Mouse (Mus musculus) frontal cortex, postnatal 10 days (tissue): ENCODE measurements around the gene Gm973.

Source experiments
- DNase-seq, 2 experiments: peaks; one replicate each; pipeline ENCODE4 v3.0.0; 2022; ENCODE audit warnings: low spot score in 2 of 2, mixed read lengths in 1 of 2

Gene Gm973

GRCm38 (mm10) chr1:59492432-59492831 is 23.6 kb upstream of the Gm973 start:
- no peak for DNase-seq

DNA sequence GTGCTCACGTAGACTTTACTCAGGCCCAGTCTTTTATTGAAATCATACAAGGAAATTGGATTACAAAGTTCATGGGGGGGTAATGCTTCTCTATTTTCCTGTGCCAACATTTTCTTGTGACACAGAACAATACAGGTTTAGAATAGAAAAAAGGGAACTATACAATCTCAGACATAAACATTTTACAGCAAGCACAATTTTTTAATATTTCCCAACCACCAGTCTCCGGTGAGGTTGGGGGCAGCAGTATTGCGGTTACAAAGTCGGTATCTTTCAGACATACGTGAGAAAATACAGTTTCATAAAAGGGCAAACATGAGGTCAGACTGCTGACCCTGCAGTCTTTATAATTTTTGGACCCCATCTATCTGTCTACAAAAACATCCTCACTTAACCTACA is 20.1 kb upstream of the Gm973 start:
- DNase-seq: no peak

DNA sequence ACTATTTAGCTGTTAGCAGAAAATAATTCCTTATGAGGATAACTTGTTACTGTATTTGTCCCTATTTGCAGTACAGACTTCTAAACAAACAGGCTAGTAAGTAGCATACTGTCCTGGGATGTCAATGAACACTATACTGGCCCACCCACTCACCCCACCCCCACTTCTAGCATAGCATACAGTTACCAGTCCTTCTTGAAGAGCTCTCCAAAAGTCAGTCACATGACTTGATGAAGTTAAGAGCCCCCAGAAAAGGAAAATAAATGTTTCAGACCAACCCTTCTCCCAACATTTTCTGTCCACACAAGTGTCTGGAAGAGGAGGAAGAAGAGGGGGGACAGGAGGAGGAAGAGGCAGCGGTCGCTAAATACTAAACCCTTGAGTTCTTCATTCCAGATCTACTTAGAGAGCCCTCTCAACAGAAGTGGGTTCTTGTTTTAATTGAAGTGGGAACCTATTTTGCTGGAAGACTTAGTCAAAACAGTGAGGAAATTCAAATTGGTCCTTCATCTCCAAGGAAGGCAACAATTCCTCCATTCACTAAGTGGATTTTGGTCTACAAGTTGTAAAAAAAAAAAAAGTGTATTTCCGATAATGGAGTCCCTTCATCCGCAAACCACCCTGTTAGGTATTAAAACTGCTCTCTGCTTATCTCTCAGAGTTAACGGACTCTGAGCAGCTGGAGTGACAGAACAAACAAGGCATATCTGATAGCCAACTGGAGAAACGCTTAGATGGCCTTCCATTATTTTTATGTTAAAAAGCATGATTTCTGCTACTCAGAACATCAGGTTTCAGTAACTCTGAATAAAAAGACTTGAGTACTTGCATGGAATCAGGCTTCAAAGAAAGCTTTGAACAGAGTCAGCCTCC is 18.1 kb upstream of the Gm973 start:
- no peak for DNase-seq

GRCm38 (mm10) chr1:59499327-59499726 is 16.7 kb upstream of the Gm973 start:
- DNase-seq: no peak

GRCm38 (mm10) chr1:59502355-59502754 is 13.7 kb upstream of the Gm973 start:
- DNase-seq: no peak

DNA sequence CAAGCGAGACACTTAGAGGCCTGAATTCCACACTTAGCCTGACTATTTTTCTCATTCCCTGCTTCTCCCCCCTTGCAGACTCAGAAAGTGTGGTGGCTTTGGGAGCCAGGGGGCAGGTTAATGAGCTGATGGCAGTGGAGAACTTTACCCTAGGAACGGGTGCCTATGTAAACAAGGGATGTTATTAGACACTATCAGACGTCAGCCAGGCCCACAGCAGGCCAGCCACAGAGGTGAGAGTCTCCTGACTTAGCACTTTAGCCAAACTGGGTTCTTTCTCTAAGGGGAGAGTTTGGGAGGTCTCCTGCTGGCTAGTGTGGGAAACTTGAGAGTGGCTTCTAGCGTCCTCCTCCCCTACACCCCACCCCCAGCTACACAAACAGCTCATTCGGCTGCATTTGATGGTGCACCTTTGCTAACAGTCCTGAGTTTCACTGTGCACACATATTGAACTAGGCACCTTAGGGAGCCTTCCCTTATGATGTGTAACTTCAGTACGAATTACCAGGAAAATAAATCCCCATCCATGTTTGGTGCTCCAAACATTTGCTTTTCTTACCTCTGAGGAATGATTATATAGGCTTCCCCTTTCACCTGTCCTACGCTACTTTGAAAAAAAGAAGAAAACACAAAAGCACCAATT is 12.3 kb upstream of the Gm973 start:
- DNase-seq: no peak

- DNase-seq: no peak
Observed at GRCm38 (mm10) chr1:59504302-59504700, 11.8 kb upstream of the Gm973 start.

- DNase-seq: no peak
Observed at GRCm38 (mm10) chr1:59508463-59509139, 7.5 kb upstream of the Gm973 start.

DNA sequence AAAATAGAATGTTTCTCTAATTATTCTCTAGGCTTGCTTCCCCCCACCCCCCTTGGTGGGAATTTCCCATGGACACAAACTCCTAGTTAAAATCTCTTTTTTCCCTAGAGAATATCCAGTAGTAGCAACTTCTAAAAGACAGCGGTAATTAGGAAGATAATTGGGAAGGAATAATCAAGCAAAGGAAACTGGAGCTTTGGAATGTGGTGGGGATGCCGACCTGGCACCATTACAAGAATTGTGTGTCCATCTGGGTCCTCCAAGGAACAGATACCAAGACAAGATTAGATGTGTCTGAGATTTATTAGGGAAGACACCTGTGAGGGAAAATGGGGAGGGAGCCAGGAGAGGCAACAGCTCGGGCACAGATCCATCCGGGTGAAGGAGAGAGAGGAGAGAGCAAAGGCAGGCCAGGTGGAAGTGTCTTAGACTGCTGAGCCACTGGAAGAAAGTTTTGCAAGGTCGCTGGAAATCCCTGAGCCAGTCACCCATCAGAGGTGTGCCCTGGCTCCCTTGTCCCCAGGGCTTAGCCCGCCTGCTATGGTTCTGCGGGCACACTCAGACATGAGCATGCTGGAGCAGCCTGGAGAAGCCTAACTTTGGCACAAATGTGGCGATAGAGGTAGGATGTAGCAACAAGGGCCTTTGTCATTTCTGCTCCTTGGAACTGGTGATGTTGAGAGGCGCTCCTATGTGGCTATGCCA is 4.3 kb upstream of the Gm973 start:
- DNase-seq: no peak

GRCm38 (mm10) chr1:59520226-59520837 is 4.3 kb downstream of the Gm973 start:
- DNase-seq: no peak

DNA sequence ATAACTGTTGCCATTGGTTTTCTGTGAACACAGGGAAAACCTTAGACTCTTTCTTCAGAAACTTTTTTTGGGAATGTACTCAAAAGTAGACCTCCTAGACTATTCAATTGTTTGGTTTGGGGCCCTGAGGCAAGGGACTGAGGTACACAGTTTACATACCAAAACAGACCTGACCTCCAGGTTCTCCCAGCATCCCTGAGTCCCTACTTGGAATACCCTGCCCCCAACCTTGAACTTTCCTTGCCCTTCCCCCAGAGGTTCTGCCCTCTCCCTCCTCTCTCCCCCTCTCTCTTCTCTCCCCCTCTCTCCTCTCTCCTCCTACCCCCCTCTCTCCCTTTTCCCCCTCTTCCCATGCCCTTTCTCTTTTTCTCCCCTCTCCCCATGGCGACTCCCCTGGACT is 6.4 kb downstream of the Gm973 start:
- no peak for DNase-seq

DNA sequence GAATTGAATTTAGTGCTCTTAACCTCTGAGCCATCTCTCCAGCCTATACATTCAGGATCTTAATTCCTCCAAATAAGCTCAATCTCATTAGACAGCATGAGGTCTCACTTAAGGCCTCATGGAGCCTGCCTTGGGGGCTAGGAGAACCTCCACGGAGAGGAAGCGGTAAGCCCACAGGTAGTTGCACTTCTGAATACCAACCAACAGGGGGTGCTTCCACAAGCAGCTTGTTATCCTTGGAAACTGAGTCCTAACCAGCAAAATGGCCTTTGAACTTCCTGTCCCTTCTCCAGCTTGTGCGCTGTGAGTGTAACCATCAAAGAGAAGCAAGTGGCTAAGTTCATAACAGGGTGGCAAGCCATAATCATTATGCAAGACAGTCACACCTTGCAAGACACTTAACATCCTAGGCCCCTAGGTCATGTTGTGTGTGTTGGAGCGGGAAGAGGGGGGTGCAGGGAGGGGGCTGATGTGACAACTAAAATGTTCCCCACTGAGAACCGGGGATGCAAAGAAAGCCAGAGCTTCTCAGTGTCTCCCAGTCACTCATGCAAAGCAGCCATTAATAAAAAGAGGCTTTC is 7.4 kb downstream of the Gm973 start:
- DNase-seq: no peak

- DNase-seq: peak in 1 of 2 experiments; percentile 17
Observed at GRCm38 (mm10) chr1:59524071-59524470, 8.0 kb downstream of the Gm973 start.

DNA sequence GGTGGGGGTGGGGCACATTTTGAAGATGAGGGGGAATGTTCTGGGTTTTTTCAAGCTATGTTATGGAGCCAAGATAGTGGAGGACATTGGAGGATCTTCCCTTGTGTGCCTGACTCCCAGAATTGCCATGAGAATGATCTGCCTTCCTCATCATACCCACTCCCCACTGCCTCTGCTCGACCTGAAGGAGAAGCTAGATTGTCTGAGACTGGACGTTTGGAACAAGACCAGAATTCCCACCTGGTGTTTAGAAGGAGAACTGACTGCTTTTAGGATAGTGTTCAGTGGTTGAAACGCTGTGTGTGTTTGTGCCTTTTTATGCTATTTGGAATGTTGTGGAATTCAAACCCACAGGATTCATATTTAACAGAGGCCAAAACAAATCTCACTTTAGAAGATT is 8.7 kb downstream of the Gm973 start:
- DNase-seq: no peak

DNA sequence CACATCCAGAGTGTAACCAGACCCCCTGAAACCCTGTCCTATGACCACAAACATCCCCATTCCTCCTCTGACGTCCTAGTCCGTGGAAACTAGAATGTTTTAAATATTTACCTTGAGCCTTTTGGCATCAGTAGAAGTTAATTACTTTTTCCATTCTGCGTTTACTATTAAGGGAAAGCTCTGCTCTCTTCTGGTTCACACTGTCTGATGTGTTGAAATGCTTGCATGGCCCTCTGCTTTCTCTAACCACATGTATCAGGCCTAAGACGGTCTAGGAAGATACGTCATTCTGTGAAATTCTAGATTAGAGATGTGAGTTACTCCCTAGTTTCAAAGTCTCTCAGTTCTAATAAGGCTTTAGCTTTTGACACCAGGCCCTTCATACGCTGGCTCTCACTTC is 11.2 kb downstream of the Gm973 start:
- DNase-seq: no peak

GRCm38 (mm10) chr1:59534976-59535810 is 19.1 kb downstream of the Gm973 start:
- DNase-seq: peak; percentile 55

DNA sequence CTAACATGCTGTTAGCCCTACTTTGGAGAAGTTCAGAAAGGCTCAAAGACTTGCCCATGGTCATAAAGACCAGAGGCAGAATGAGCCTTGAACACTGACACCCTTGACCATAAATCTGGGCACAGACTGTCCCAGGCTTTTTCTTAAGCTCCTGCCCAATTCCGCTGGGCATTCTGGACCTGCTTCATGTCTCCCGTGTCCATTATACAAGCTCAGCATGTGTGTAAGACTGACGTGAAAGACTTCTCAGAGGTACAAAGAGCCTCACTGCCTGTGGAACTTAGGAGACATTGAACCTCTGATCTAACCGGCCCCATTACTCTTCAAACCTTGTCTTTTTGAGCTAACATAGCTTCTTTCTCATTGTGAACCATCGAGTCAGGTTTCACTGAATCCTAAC is 22.3 kb downstream of the Gm973 start:
- no peak for DNase-seq

DNA sequence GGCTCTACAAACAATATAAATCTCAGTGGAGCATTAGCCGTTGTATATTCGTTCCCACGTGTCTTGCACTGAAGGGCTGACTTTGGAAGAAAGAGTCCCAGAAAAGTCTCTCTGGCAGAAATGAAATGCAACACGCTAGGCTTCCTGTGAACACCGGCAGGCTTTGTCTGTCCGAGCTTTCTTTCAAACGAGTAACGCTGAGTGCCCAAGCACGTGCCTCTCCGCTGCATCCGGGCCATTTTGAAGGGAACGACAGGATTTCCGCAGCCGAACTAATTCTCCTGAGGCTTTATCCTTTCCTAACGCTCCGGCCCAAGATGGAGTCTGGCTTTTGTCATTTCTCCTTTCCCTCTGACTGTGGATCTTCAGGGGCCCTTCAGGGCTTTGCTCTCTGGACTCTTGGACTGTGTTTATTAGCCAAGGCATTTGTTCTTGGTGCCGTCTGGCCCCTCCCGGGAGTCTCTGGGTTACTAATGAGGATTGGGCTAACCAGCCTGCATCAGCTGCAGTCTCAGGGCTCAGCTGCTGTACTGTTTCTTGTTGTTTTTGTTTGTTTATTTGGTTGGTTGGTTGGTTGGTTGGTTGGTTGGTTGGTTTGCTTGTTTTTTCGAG is 24.6 kb downstream of the Gm973 start:
- no peak for DNase-seq

DNA sequence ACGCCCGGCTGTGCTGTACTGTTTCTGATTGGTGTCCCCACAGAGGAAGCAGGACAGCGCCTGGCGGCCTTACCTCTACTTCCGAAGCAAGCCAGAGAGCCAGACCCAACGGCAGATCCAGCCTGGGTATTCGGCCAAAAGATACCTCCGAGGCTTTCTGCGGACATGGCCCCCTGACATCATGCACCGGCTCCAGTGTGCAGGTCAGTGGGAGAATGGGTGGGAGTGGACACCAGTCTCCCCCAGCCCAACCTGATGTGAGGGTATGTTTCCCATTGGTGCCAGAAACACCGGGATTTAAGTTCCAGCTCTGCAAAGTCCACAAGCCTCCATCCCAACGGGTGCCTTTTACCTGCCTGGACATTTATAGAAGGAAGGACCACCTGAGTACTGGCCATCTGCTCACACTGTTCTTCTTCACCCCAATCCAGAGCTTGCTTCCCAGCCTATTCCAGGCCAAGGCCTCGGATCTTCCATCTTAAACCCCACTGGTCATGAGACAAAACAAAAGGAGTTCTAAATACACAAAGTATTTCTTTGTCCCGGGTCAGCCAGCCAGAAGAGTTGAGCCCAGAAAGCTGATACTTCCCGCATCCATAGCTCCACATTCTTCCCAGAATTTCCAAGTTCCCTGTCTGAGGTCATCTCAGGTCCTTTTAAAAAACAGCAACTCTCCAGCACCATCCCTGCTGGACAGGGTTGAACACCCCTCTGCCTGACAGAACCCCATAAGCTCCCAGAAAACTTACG is 25.4 kb downstream of the Gm973 start:
- DNase-seq: no peak
